Mouse (Mus musculus): ENCODE data around the gene Olfr47.
"Not testable (repeated sequence)": the region's sequence is repeated elsewhere in the genome, so short reads cannot be mapped to it uniquely, and the experiment has no call there.

Olfr47 gene

GRCm38 (mm10) chr6:43231255-43231654 lies at the start of gene Olfr47:
Olfr47 (plus strand) TSS chr6:43231529.
- DNase-seq: not testable (repeated sequence)

- DNase-seq: no peak
Measured at GRCm38 (mm10) chr6:43190986-43191385, 40.3 kb upstream of the Olfr47 start.

GRCm38 (mm10) chr6:43196781-43197180 lies 34.5 kb upstream of the Olfr47 start, which contains the start of gene Olfr435:
Olfr435 (plus strand) TSS chr6:43197146.
- DNase-seq: no peak

GRCm38 (mm10) chr6:43198094-43198493 lies 33.2 kb upstream of the Olfr47 start:
- DNase-seq: no peak

GRCm38 (mm10) chr6:43202786-43203185 lies 28.5 kb upstream of the Olfr47 start:
- no peak for DNase-seq

- no peak for DNase-seq
Measured at GRCm38 (mm10) chr6:43205355-43205754, 26.0 kb upstream of the Olfr47 start.

GRCm38 (mm10) chr6:43212873-43213272 lies 18.5 kb upstream of the Olfr47 start, which contains the start of gene Olfr434:
Olfr434 (plus strand) TSS chr6:43213021.
- DNase-seq: not testable (repeated sequence)

- DNase-seq: no peak
Measured at GRCm38 (mm10) chr6:43242061-43242460, 10.7 kb downstream of the Olfr47 start.

GRCm38 (mm10) chr6:43247396-43247795 lies 16.1 kb downstream of the Olfr47 start:
- no peak for DNase-seq

- no peak for DNase-seq
Measured at GRCm38 (mm10) chr6:43252994-43253393, 21.7 kb downstream of the Olfr47 start.

- no peak for DNase-seq
Measured at GRCm38 (mm10) chr6:43254193-43254926, 23.0 kb downstream of the Olfr47 start.

GRCm38 (mm10) chr6:43260756-43261155 lies 29.4 kb downstream of the Olfr47 start:
- DNase-seq: no peak

GRCm38 (mm10) chr6:43265363-43266041 lies 34.2 kb downstream of the Olfr47 start, which contains the start of gene Arhgef5:
Arhgef5 (plus strand) TSS chr6:43265582.
- no peak for DNase-seq

- no peak for DNase-seq
Measured at GRCm38 (mm10) chr6:43266356-43266755, 35.0 kb downstream of the Olfr47 start.

- DNase-seq: no peak
Measured at GRCm38 (mm10) chr6:43272597-43272996, 41.3 kb downstream of the Olfr47 start.

- DNase-seq: no peak
Measured at GRCm38 (mm10) chr6:43274123-43274522, 42.8 kb downstream of the Olfr47 start.

GRCm38 (mm10) chr6:43278247-43278646 lies 46.9 kb downstream of the Olfr47 start:
- DNase-seq: no peak

GRCm38 (mm10) chr6:43280481-43280880 lies 49.2 kb downstream of the Olfr47 start:
- DNase-seq: no peak
